Mouse (Mus musculus): ENCODE measurements around the gene Bcorl1. TPM values are rescaled to one million over a fixed set of nuclear protein-coding genes. Genes with fewer than 3 reads are reported as not detected.

Gene Bcorl1
- polyA plus RNA-seq, 1 experiment, result 6.8 TPM

DNA sequence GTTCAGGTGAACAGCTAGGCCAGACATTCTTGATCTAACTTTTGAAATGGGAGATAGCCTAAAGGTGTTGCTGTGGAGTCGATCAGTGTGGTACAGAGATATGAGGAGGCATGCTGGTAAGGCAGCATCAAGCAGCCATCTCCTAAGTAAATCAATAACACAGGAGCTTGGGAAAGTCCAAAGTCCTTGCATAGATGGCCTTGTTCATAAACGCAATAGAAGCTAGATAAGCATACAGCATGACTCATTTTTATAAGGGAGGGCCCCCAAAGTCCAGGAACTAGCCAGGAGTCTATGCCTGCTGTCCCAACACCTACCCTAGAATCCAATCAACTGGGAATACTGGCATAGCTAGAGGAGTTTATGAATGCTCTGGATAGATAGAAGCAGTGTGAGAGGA, 77.3 kb downstream of the Bcorl1 start:
- Histone ChIP-seq H3K27ac (ENCODE audit: insufficient read depth, low read depth, low read length) (peak overlapping the region; percentile 94), H3K4me1 (ENCODE audit: control insufficient read depth, insufficient read depth, insufficient read length, low read length) (peaks cover 13% of the 10 kb centered on the region; the same call in 1 of the 2 replicates), H3K27me3 (ENCODE audit: control insufficient read depth, insufficient read depth, low read length) (no peaks in the 10 kb centered on the region), H3K4me3 (ENCODE audit: low read depth, low read length) (no peak overlapping the region), H3K36me3 (ENCODE audit: control insufficient read depth, insufficient read depth, low read length) (peaks cover 57% of the 10 kb centered on the region)
- 28% methylated on average over 2 of the region's 2 CpGs for WGBS
- no peak for TF ChIP-seq CTCF (IDR thresholded peaks at IDR 0.05; ENCODE audit: extremely low read depth, insufficient read length, insufficient replicate concordance, low read depth, low read length)
- TF ChIP-seq POLR2A (IDR thresholded peaks at IDR 0.05; ENCODE audit: low read depth, low read length), result no peak

DNA sequence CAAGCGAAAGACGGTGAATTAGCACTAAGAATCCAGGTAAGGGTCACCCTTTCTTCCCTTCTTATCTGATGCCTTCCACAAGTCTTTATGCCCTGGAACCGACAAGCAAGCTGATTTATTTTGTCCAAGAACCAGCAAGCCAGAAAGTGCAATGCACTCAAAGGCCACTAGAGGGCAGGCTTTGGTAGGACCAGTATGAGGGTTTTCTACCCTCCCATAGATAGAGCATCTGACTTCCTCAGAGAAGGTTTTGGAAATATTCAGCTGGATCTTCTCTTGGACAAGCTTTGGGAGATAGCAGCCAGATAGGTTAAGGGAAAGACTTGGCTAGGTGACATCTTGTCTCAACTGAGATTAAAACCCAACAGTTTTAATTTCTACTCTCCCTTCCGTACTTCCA, 81.8 kb downstream of the Bcorl1 start:
- H3K4me1 ChIP-seq (ENCODE audit: control insufficient read depth, insufficient read depth, insufficient read length, low read length), result peaks cover 36% of the 10 kb centered on the region
- H3K27me3 ChIP-seq (ENCODE audit: control insufficient read depth, insufficient read depth, low read length), result no peaks in the 10 kb centered on the region
- peaks cover 19% of the 10 kb centered on the region for H3K36me3 ChIP-seq (ENCODE audit: control insufficient read depth, insufficient read depth, low read length)
- no peak overlapping the region for H3K4me3 ChIP-seq (ENCODE audit: low read depth, low read length)
- no peak overlapping the region for H3K27ac ChIP-seq (ENCODE audit: insufficient read depth, low read depth, low read length)
- TF ChIP-seq POLR2A (IDR thresholded peaks at IDR 0.05; ENCODE audit: low read depth, low read length) (no peak), CTCF (IDR thresholded peaks at IDR 0.05; ENCODE audit: extremely low read depth, insufficient read length, insufficient replicate concordance, low read depth, low read length) (no peak)
- 37% methylated on average over 4 of the region's 4 CpGs for WGBS

DNA sequence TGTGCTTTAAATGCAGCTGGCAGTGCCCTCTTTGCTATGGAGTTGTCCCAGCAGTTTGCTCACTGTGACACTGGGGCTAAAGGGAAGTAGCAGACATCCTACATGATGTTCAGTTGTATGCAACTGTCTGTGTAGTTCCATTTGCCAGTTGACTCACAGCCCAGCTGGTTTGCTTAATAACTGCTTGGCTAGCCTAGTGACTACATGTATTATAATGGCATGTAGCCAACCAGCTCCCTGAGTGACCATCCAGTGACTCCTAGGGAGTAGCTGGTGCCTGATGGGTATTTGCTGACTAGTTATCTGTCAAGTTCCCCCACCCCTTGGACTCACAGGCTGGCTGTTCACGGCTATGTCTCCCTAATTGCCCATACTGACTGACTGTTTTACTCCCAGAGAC, 82.5 kb downstream of the Bcorl1 start:
- H3K27ac ChIP-seq (ENCODE audit: insufficient read depth, low read depth, low read length), result peak overlapping the region; percentile 83
- TF ChIP-seq POLR2A (IDR thresholded peaks at IDR 0.05; ENCODE audit: low read depth, low read length) (no peak), CTCF (IDR thresholded peaks at IDR 0.05; ENCODE audit: extremely low read depth, insufficient read length, insufficient replicate concordance, low read depth, low read length) (no peak)
- WGBS, result 33% methylated on average over 1 of the region's 1 CpGs
- no peaks in the 10 kb centered on the region for H3K27me3 ChIP-seq (ENCODE audit: control insufficient read depth, insufficient read depth, low read length)
- peaks cover 41% of the 10 kb centered on the region for H3K4me1 ChIP-seq (ENCODE audit: control insufficient read depth, insufficient read depth, insufficient read length, low read length)
- no peak overlapping the region for H3K4me3 ChIP-seq (ENCODE audit: low read depth, low read length)
- H3K36me3 ChIP-seq (ENCODE audit: control insufficient read depth, insufficient read depth, low read length), result peaks cover 16% of the 10 kb centered on the region

GRCm38 (mm10) chrX:48424583-48424982, 83.4 kb downstream of the Bcorl1 start:
- peak overlapping the region; percentile 31 for H3K4me3 ChIP-seq (ENCODE audit: low read depth, low read length)
- 24% methylated on average over 3 of the region's 3 CpGs for WGBS
- H3K4me1 ChIP-seq (ENCODE audit: control insufficient read depth, insufficient read depth, insufficient read length, low read length), result peaks cover 36% of the 10 kb centered on the region
- H3K27me3 ChIP-seq (ENCODE audit: control insufficient read depth, insufficient read depth, low read length), result no peaks in the 10 kb centered on the region
- H3K27ac ChIP-seq (ENCODE audit: insufficient read depth, low read depth, low read length), result peak overlapping the region; percentile 85
- TF ChIP-seq CTCF (IDR thresholded peaks at IDR 0.05; ENCODE audit: extremely low read depth, insufficient read length, insufficient replicate concordance, low read depth, low read length) (no peak), POLR2A (IDR thresholded peaks at IDR 0.05; ENCODE audit: low read depth, low read length) (no peak)
- H3K36me3 ChIP-seq (ENCODE audit: control insufficient read depth, insufficient read depth, low read length), result peaks cover 12% of the 10 kb centered on the region

- Histone ChIP-seq H3K36me3 (ENCODE audit: control insufficient read depth, insufficient read depth, low read length) (peaks cover 9% of the 10 kb centered on the region; the same call in 1 of the 2 replicates), H3K27ac (ENCODE audit: insufficient read depth, low read depth, low read length) (peak overlapping the region; percentile 85), H3K4me3 (ENCODE audit: low read depth, low read length) (peak overlapping the region; percentile 31; the same call in 1 of the 2 replicates), H3K27me3 (ENCODE audit: control insufficient read depth, insufficient read depth, low read length) (no peaks in the 10 kb centered on the region), H3K4me1 (ENCODE audit: control insufficient read depth, insufficient read depth, insufficient read length, low read length) (peaks cover 36% of the 10 kb centered on the region)
- 27% methylated on average over 7 of the region's 7 CpGs for WGBS
- TF ChIP-seq CTCF (IDR thresholded peaks at IDR 0.05; ENCODE audit: extremely low read depth, insufficient read length, insufficient replicate concordance, low read depth, low read length) (no peak), POLR2A (IDR thresholded peaks at IDR 0.05; ENCODE audit: low read depth, low read length) (no peak)
Measured at GRCm38 (mm10) chrX:48425280-48425679, 84.1 kb downstream of the Bcorl1 start.

GRCm38 (mm10) chrX:48428241-48428640, 87.1 kb downstream of the Bcorl1 start:
- TF ChIP-seq POLR2A (IDR thresholded peaks at IDR 0.05; ENCODE audit: low read depth, low read length), result no peak
- no peak for TF ChIP-seq CTCF (IDR thresholded peaks at IDR 0.05; ENCODE audit: extremely low read depth, insufficient read length, insufficient replicate concordance, low read depth, low read length)

GRCm38 (mm10) chrX:48428642-48429041, 87.5 kb downstream of the Bcorl1 start:
- no peak for TF ChIP-seq POLR2A (IDR thresholded peaks at IDR 0.05; ENCODE audit: low read depth, low read length)
- no peak for TF ChIP-seq CTCF (IDR thresholded peaks at IDR 0.05; ENCODE audit: extremely low read depth, insufficient read length, insufficient replicate concordance, low read depth, low read length)
- 75% methylated on average over 8 of the region's 8 CpGs for WGBS
- Histone ChIP-seq H3K36me3 (ENCODE audit: control insufficient read depth, insufficient read depth, low read length) (no peaks in the 10 kb centered on the region), H3K4me3 (ENCODE audit: low read depth, low read length) (no peak overlapping the region), H3K27me3 (ENCODE audit: control insufficient read depth, insufficient read depth, low read length) (no peaks in the 10 kb centered on the region), H3K27ac (ENCODE audit: insufficient read depth, low read depth, low read length) (no peak overlapping the region; the same call in 1 of the 2 replicates), H3K4me1 (ENCODE audit: control insufficient read depth, insufficient read depth, insufficient read length, low read length) (peaks cover 39% of the 10 kb centered on the region)

More at GRCm38 (mm10) chrX:48428241-48428640, 87.1 kb downstream of the Bcorl1 start:
- Histone ChIP-seq H3K27ac (ENCODE audit: insufficient read depth, low read depth, low read length) (peak overlapping the region; percentile 49; the same call in 1 of the 2 replicates), H3K36me3 (ENCODE audit: control insufficient read depth, insufficient read depth, low read length) (no peaks in the 10 kb centered on the region), H3K4me3 (ENCODE audit: low read depth, low read length) (no peak overlapping the region), H3K4me1 (ENCODE audit: control insufficient read depth, insufficient read depth, insufficient read length, low read length) (peaks cover 39% of the 10 kb centered on the region), H3K27me3 (ENCODE audit: control insufficient read depth, insufficient read depth, low read length) (no peaks in the 10 kb centered on the region)
- WGBS, result 68% methylated on average over 6 of the region's 6 CpGs
